Mouse (Mus musculus): ENCODE results near the gene Tacc2.

DNA sequence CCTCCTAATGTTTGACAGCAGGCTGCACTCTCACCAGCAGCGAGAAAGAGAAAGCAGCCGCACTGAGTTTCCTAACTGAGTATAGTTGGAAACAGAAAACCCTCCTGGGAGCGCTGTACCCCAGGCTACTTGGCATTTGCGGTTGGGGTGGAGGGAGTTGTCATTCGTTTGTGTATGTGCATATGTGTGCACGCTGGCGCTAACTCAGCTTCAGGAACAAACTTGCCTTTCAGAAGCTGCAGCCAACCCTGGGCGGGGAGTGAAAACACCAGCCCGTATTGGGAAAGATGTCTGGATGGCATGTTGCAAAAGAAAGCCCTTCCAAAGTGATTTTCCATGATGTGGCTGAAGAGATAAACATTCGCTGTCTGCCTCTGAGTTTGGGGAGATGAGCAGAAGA lies 257 bp upstream of the Tacc2 start:
- TF ChIP-seq CTCF (IDR thresholded peaks at IDR 0.05; ENCODE audit: low read depth) = no peak
- TF ChIP-seq EP300 (IDR thresholded peaks at IDR 0.05; ENCODE audit: low read depth) = no peak
